Mouse (Mus musculus) G1E (cell line): ENCODE data around the gene Nyap2. TPM values are rescaled to one million over a fixed set of nuclear protein-coding genes. Genes with fewer than 3 reads are reported as not detected.

Experiments
- ATAC-seq: 2 replicates; pipeline ENCODE4 v1.8.0; 2016; ENCODE audit warnings: mild to moderate bottlenecking; ENCODE audit not compliant: insufficient number of reproducible peaks, poor library complexity, low FRiP score, severe bottlenecking; ENCODE audit errors: extremely low read depth
- DNase-seq: peaks from one replicate; pipeline ENCODE4 v3.0.0; 2012; ENCODE audit warnings: low spot score
- H3K27me3 ChIP-seq: 2 replicates; pipeline ENCODE4 v1.6.1; 2012; ENCODE audit warnings: mild to moderate bottlenecking, low read length, inconsistent platforms; ENCODE audit not compliant: insufficient read depth
- H3K36me3 ChIP-seq: replicated peaks from 2 replicates; pipeline ENCODE3; 2012; ENCODE audit warnings: mild to moderate bottlenecking, inconsistent platforms
- H3K4me1 ChIP-seq: 2 replicates; pipeline ENCODE4 v1.6.1; 2012; ENCODE audit warnings: low read depth, low read length, inconsistent platforms, mixed read lengths; ENCODE audit not compliant: insufficient read depth
- H3K4me3 ChIP-seq: 2 replicates; pipeline ENCODE4 v1.5.1; 2012; ENCODE audit warnings: low read depth, mild to moderate bottlenecking, inconsistent platforms, low read length, moderate library complexity, mixed read lengths
- H3K9me3 ChIP-seq: replicated peaks from 2 replicates; pipeline ENCODE4 v1.6.1; 2012; ENCODE audit warnings: inconsistent platforms
- CTCF ChIP-seq: IDR thresholded peaks from 2 replicates; pipeline ENCODE4 v1.5.1; 2012; ENCODE audit warnings: low read depth, low read length, inconsistent platforms, mixed read lengths
- GATA1 ChIP-seq: IDR thresholded peaks from 2 replicates; pipeline ENCODE4 v1.6.1; 2012; ENCODE audit warnings: borderline replicate concordance, low read length, inconsistent platforms, mixed read lengths
- GATA2 ChIP-seq: IDR thresholded peaks from 2 replicates; pipeline ENCODE4 v1.6.1; 2012; ENCODE audit warnings: low read depth, low read length, inconsistent platforms, borderline replicate concordance
- POLR2AphosphoS5 ChIP-seq: IDR thresholded peaks from 2 replicates; pipeline ENCODE4 v1.6.1; 2012; ENCODE audit warnings: low read depth, low read length, inconsistent platforms; ENCODE audit not compliant: insufficient replicate concordance
- TAL1 ChIP-seq: conservative IDR thresholded peaks from 2 replicates; pipeline ENCODE4 v1.6.1; 2012; ENCODE audit warnings: low read depth, low read length, inconsistent platforms, mixed read lengths
- polyA plus RNA-seq: library from polyadenylated mRNA; stranded (reverse); fragments of >175 nt; gene quantifications from 2 replicates; pipeline ENCODE4 v1.2.3, GENCODE M21; 2012
- total RNA-seq, 2 experiments: library from RNA; stranded (forward) in 1 of 2; stranded (reverse) in 1 of 2; fragments of 200-1000 nt in 1 of 2; fragments of >200 nt in 1 of 2; fragmentation: Nextera tagmentation in 1 of 2; gene quantifications; 2 replicates each; pipeline ENCODE4 v1.2.3; 2014 to 2017

Nyap2 gene
- total and polyA plus RNA-seq, 3 experiments: 0.27 TPM; not detected in 2

DNA sequence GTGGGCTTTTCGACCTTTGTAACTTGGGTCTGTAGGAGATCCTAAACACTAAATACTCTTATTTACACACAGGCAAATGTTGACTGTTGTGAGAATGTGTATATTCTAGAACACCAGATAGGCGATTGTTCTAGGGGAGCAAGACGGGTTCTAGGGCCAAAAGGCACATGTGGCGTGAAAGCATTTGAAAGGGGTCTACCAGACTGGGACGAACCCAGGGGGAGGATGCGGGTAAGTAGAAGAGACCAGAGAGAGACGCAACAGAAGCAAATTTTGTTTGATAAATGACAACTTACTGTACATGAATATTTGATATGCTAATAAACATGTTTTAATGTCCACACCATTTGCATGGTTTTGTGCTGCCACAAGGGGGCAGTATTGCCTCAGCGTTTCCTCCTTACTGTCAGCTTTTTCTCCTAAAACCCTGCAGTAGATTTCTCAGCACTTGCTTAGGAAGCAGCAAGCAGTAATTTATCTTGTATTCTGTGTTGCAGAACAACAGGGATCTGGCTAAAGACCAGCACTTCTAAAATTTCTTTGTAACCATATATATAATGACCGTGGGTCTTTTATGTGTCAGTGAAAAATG is 239.7 kb downstream of the Nyap2 start:
- Histone ChIP-seq H3K4me3 (no peak overlapping the region), H3K27me3 (no peaks in the 10 kb centered on the region), H3K9me3 (no peaks in the 10 kb centered on the region), H3K36me3 (no peaks in the 10 kb centered on the region), H3K4me1 (no peaks in the 10 kb centered on the region)
- ATAC-seq (peak; percentile 25; the same call in 1 of the 2 replicates), DNase-seq (no peak)
- TF ChIP-seq POLR2AphosphoS5: no peak
- TF ChIP-seq TAL1: no peak
- TF ChIP-seq CTCF: peak; percentile 60

DNA sequence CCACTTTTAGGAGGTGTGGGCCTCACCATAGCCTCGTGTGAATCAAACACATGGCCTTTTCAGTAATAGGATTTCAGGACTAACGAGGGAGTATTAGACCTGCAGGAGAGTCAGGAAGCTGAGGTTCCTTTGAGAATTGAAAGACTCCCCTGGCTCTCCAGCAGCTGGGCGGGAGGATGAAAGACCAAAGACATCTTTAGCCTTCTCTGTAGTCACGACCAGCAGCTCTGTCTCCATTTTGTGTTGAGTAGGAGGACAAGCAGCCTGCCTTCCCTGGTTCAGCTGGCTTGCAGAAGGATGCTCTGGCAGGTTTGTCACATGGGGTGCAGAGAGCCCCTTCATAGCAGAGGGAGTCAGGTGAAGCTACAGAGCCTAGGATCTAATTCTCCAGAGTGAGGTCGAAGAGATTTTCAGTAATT is 240.3 kb downstream of the Nyap2 start:
- Histone ChIP-seq H3K4me1 (no peaks in the 10 kb centered on the region), H3K36me3 (no peaks in the 10 kb centered on the region), H3K27me3 (no peaks in the 10 kb centered on the region), H3K9me3 (no peaks in the 10 kb centered on the region), H3K4me3 (no peak overlapping the region)
- ATAC-seq: no peak
- DNase-seq: no peak
- TF ChIP-seq TAL1 (no peak), POLR2AphosphoS5 (no peak), GATA2 (no peak), GATA1 (no peak), CTCF (no peak)

DNA sequence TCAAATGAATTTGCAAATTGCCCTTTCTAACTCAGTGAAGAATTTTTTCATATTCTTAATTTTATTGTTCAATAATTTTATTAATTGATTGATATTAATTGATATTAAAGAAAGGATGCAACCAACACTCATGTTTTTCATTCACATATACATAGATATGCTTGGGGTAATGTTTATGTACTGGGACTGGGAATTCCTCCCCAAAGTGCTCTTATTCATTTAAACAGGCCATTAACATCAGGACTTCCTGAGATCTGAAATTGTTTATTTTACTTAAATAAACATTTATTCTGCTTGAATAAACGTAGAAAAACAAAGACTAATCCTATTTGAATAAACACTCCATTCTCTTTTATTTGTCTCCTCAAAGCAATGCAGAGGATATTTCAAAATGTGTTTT is 311.0 kb downstream of the Nyap2 start:
- no peak for TF ChIP-seq POLR2AphosphoS5
- TF ChIP-seq CTCF: no peak
- no peak for TF ChIP-seq GATA2
- TF ChIP-seq TAL1: no peak
- TF ChIP-seq GATA1: no peak
- H3K9me3 ChIP-seq: peaks cover 5% of the 10 kb centered on the region
- no peak overlapping the region for H3K4me3 ChIP-seq
- ATAC-seq (no peak), DNase-seq (no peak)
- H3K4me1 ChIP-seq: no peaks in the 10 kb centered on the region
- no peaks in the 10 kb centered on the region for H3K27me3 ChIP-seq
- no peaks in the 10 kb centered on the region for H3K36me3 ChIP-seq
